Mouse (Mus musculus) embryonic facial prominence, embryonic 11.5 days (tissue): ENCODE results near the gene Fbxo46. TPM values are rescaled to one million over a fixed set of nuclear protein-coding genes. Genes with fewer than 3 reads are reported as not detected.
A peak's percentile ranks its signal among the peaks of the same experiment; 100 is the strongest.
"Not testable (repeated sequence)": the region's sequence is repeated elsewhere in the genome, so short reads cannot be mapped to it uniquely, and the experiment has no call there.

Source experiments
- ATAC-seq: fragments of 200-750 bp; cut with Nextera tagmentation; replicated peaks from 2 replicates; pipeline ENCODE4 v1.8.0; 2017; ENCODE audit warnings: low read depth; ENCODE audit not compliant: insufficient number of reproducible peaks, low FRiP score, low TSS enrichment
- DNase-seq: peaks from one replicate; pipeline ENCODE4 v3.0.0-alpha.2; 2015; ENCODE audit warnings: low spot score
- H3K27ac ChIP-seq: fragments of 300-500 bp; sonication (generic); replicated peaks from 2 replicates; pipeline ENCODE4 v1.5.1; 2014; ENCODE audit warnings: mild to moderate bottlenecking, low read depth, low read length, control low read depth
- H3K27me3 ChIP-seq: fragments of 300-500 bp; sonication (generic); 2 replicates; pipeline ENCODE4 v1.6.1; 2014; ENCODE audit warnings: mild to moderate bottlenecking, low read length, moderate library complexity, mixed read lengths; ENCODE audit not compliant: control insufficient read depth, insufficient read depth
- H3K36me3 ChIP-seq: fragments of 300-500 bp; sonication (generic); replicated peaks from 2 replicates; pipeline ENCODE4 v1.6.1; 2014; ENCODE audit warnings: low read depth, mild to moderate bottlenecking, low read length, moderate library complexity, mixed read lengths; ENCODE audit not compliant: control insufficient read depth, insufficient read depth
- H3K4me1 ChIP-seq: fragments of 300-500 bp; sonication (generic); 2 replicates; pipeline ENCODE4 v1.6.1; 2014; ENCODE audit warnings: low read length, mixed read lengths; ENCODE audit not compliant: control insufficient read depth, insufficient read depth
- H3K4me2 ChIP-seq: fragments of 300-500 bp; sonication (generic); 2 replicates; pipeline ENCODE4 v1.6.1; 2014; ENCODE audit warnings: low read depth, mild to moderate bottlenecking, control low read depth, low read length, moderate library complexity
- H3K4me3 ChIP-seq: fragments of 300-500 bp; sonication (generic); 2 replicates; pipeline ENCODE4 v1.5.1; 2014; ENCODE audit warnings: low read depth, low read length, control low read depth
- H3K9ac ChIP-seq: fragments of 300-500 bp; sonication (generic); replicated peaks from 2 replicates; pipeline ENCODE4 v1.6.1; 2014; ENCODE audit warnings: mild to moderate bottlenecking, control low read depth, low read length
- H3K9me3 ChIP-seq: fragments of 300-500 bp; sonication (generic); replicated peaks from 2 replicates; pipeline ENCODE4 v1.6.1; 2016; ENCODE audit warnings: mild to moderate bottlenecking, low read length, inconsistent platforms, mixed read lengths; ENCODE audit not compliant: control insufficient read depth
- WGBS: fragments of 180-500 bp; shearing (Covaris S2); extraction: QIAGEN DNeasy Blood & Tissue Kit; methylation state at CpG from one replicate; pipeline ENCODE4 v1.1.7; 2014; 5-methylcytosine and 5-hydroxymethylcytosine counted together
- polyA plus RNA-seq: library from polyadenylated mRNA; unstranded; fragments of >200 nt; fragmentation: Nextera tagmentation; extraction: Ambion mirVana; gene quantifications from 2 replicates; pipeline ENCODE4 v1.2.1, GENCODE M21; 2014

Fbxo46 gene
- polyA plus RNA-seq, result 7.4 and 7.7 TPM in 2 replicates

- DNase-seq (peak; percentile 99), ATAC-seq (peak; percentile 91)
- Histone ChIP-seq H3K4me1 (no peaks in the 10 kb centered on the region), H3K27me3 (no peaks in the 10 kb centered on the region), H3K9me3 (no peaks in the 10 kb centered on the region), H3K36me3 (no peaks in the 10 kb centered on the region), H3K9ac (peak within 1 kb of the TSS; percentile 77), H3K27ac (no peak within 1 kb of the TSS), H3K4me2 (peak within 1 kb of the TSS; percentile 70), H3K4me3 (peak within 1 kb of the TSS; percentile 60)
- 3% methylated on average over 34 of the region's 34 CpGs for WGBS
Measured at GRCm38 (mm10) chr7:19119631-19120429, at the start of gene Fbxo46. Gene Fbxo46, plus strand, starts transcription at chr7:19119859.

GRCm38 (mm10) chr7:19071024-19071423 is 48.6 kb upstream of the Fbxo46 start:
- H3K4me1 ChIP-seq, DNase-seq: not testable (repeated sequence)

DNA sequence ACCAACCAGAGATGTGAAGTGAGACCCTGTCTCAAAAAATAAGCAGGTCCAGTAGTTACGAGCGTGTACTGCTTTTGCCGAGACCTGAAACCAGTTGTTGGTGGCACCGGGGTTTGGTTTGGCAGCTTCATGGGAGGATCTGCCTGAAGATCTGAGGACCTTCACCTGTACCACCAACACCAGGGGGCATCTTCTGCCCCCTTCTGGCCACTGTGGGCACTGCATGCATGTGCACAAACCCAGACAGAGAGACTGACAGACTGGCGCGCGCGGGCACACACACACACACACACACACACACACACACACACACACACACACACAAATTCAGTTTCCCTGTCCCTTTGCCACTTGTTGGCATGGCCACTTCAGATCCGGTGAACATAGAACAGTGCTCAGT is 46.2 kb upstream of the Fbxo46 start:
- 77% methylated on average over 9 of the region's 9 CpGs for WGBS
- no peak overlapping the region for H3K4me2 ChIP-seq
- no peak overlapping the region for H3K4me3 ChIP-seq
- H3K9ac ChIP-seq, result no peak overlapping the region
- no peaks in the 10 kb centered on the region for H3K27me3 ChIP-seq
- no peak for DNase-seq
- H3K27ac ChIP-seq, result no peak overlapping the region
- no peak for ATAC-seq
- H3K36me3 ChIP-seq, result no peaks in the 10 kb centered on the region
- H3K9me3 ChIP-seq, result no peaks in the 10 kb centered on the region
- no peaks in the 10 kb centered on the region for H3K4me1 ChIP-seq

More at GRCm38 (mm10) chr7:19071024-19071423, 48.6 kb upstream of the Fbxo46 start:
- not testable (repeated sequence) for H3K4me3 ChIP-seq, H3K36me3 ChIP-seq, H3K27ac ChIP-seq, H3K9ac ChIP-seq, H3K9me3 ChIP-seq, ATAC-seq, H3K4me2 ChIP-seq
- H3K27me3 ChIP-seq, result peaks cover 11% of the 10 kb centered on the region
- WGBS, result 61% methylated on average over 3 of the region's 3 CpGs

GRCm38 (mm10) chr7:19074494-19074893 is 45.2 kb upstream of the Fbxo46 start:
- no peak overlapping the region for H3K4me2 ChIP-seq
- no peak overlapping the region for H3K4me3 ChIP-seq
- no peaks in the 10 kb centered on the region for H3K4me1 ChIP-seq
- ATAC-seq, result no peak
- no peaks in the 10 kb centered on the region; the same call in none of the 2 replicates for H3K36me3 ChIP-seq
- 95% methylated on average over 6 of the region's 6 CpGs for WGBS
- H3K9ac ChIP-seq, result no peak overlapping the region
- H3K27me3 ChIP-seq, result no peaks in the 10 kb centered on the region
- DNase-seq, result no peak
- no peaks in the 10 kb centered on the region for H3K9me3 ChIP-seq
- H3K27ac ChIP-seq, result no peak overlapping the region

DNA sequence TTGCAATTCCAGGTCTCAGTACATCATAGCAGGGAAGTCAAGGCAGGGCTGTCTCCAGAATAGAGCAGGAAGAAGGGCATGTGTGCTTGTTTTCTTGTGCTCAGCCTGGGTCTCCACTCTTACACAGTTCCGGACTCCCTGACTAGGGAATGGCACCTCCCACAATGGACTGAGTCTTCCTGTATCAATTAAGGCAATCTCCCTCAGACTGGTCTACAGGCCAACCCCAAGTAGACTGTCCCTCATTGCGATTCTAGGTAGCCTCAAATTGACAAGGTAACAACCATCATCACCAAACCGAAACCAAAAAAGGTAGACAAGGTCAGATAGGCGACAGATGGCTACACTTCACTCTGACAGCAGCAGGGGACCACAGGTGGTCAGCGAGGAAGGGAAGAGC is 44.4 kb upstream of the Fbxo46 start:
- Histone ChIP-seq H3K9ac (no peak overlapping the region), H3K9me3 (no peaks in the 10 kb centered on the region), H3K4me1 (no peaks in the 10 kb centered on the region), H3K4me2 (peak overlapping the region; percentile 28; the same call in 1 of the 2 replicates), H3K27me3 (no peaks in the 10 kb centered on the region), H3K36me3 (peaks cover 5% of the 10 kb centered on the region), H3K4me3 (peak overlapping the region; percentile 100), H3K27ac (no peak overlapping the region)
- WGBS, result 54% methylated on average over 5 of the region's 5 CpGs
- ATAC-seq (no peak), DNase-seq (no peak)

DNA sequence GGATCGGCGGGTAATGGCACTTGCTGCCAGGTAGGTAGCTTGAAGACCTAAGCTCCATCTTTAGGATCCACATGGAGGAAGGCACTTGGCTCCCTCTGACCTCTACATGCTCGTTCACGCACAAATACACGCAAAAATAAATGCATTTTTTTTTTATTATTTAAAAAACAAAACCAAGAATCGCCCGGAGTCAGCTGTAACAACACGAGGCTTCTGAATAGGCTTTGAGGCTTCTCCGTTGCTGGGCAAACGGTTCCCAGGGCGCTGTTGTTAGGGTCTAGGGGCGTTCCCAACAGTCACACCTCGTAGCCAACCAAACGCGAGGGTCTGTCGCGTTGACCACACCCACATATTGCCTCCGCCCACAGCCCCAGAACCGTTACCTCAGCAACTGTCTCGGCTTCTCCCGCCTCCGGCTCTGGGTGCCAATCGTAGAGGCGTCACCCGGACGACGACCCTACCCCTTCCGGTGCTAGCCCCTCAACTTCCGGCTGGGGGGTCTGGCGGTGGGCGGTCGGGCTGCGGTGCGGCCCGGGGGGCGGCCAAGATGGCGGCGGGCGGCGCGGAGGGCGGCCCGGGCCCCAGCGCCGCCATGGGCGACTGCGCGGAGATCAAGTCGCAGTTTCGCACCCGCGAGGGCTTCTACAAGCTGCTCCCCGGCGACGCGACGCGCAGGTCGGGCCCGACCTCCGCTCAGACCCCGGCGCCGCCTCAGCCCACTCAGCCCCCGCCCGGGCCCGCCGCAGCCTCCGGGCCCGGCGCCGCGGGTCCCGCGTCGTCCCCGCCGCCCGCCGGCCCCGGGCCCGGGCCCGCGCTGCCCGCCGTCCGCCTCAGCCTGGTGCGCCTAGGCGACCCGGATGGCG is 43.7 kb upstream of the Fbxo46 start, which contains the start of gene Dmwd:
Gene Dmwd (plus strand): TSS at position 505 of the 863 bp plus-strand sequence.
- H3K4me2 ChIP-seq, result peak within 1 kb of the TSS; percentile 74
- ATAC-seq, result peak; percentile 97
- peaks cover 12% of the 10 kb centered on the region for H3K36me3 ChIP-seq
- H3K9me3 ChIP-seq, result no peaks in the 10 kb centered on the region
- peak within 1 kb of the TSS; percentile 96 for H3K9ac ChIP-seq
- no peaks in the 10 kb centered on the region for H3K27me3 ChIP-seq
- peak within 1 kb of the TSS; percentile 52 for H3K27ac ChIP-seq
- 1% methylated on average over 61 of the region's 91 CpGs for WGBS
- no peaks in the 10 kb centered on the region for H3K4me1 ChIP-seq
- H3K4me3 ChIP-seq, result peak within 1 kb of the TSS; percentile 100
- DNase-seq, result peak; percentile 100

GRCm38 (mm10) chr7:19076586-19076991 is 43.1 kb upstream of the Fbxo46 start:
- H3K9me3 ChIP-seq, result no peaks in the 10 kb centered on the region
- H3K27me3 ChIP-seq, result no peaks in the 10 kb centered on the region
- peaks cover 18% of the 10 kb centered on the region for H3K36me3 ChIP-seq
- DNase-seq, result no peak
- peak overlapping the region; percentile 74 for H3K4me2 ChIP-seq
- peak overlapping the region; percentile 96 for H3K9ac ChIP-seq
- 0% methylated on average over 21 of the region's 22 CpGs for WGBS
- H3K4me3 ChIP-seq, result peak overlapping the region; percentile 100
- H3K27ac ChIP-seq, result peak overlapping the region; percentile 52
- H3K4me1 ChIP-seq, result no peaks in the 10 kb centered on the region
- no peak for ATAC-seq
